Mouse (Mus musculus) CD8-positive naive resting alpha-beta T cell, adult 2 months (primary cell): ENCODE results near the gene Cdh18.
"Not testable (repeated sequence)": the region's sequence is repeated elsewhere in the genome, so short reads cannot be mapped to it uniquely, and the experiment has no call there.

Experiments
- DNase-seq, 2 experiments: peaks; one replicate each; pipeline ENCODE4 v3.0.0; 2022; ENCODE audit warnings: low read depth in 2 of 2, low spot score in 2 of 2

Cdh18 gene

DNA sequence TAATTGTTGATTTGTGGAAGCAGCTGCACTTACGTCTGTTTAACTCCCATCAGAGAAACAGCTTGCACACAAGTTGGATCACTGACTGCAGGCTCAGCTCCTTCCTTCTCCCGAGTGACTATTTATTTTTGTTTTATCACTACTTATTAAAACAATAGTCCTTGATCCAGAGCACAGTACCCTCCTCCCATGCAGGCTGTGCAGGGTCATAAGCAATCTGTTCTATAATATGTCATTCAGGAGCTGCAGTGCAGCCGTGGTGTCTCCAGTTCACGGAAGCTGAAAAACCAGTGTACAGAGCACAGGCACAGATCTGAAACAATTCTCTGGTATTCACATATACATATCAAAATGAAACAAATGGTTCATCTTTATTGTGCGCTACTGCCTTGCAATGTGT, 625.8 kb downstream of the Cdh18 start:
- DNase-seq: no peak

DNA sequence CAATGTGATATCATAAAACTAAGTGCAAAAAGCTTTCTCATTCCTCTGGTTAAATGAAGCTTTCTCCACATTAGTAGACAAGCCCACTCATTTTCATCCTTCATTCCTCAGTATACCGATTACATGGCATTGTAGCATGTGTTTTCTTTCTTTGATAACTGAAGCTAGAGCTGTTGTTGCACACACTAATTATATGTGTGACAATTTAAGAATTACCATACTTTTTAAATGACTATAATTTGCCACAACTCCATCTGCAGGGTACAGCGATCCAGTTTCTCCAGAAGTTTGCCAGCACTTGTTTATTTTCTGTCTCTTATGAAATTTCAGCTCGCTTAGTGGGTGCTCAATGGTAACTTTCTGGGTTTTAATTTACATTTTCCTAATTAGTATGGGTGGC, 663.2 kb downstream of the Cdh18 start:
- DNase-seq: no peak

DNA sequence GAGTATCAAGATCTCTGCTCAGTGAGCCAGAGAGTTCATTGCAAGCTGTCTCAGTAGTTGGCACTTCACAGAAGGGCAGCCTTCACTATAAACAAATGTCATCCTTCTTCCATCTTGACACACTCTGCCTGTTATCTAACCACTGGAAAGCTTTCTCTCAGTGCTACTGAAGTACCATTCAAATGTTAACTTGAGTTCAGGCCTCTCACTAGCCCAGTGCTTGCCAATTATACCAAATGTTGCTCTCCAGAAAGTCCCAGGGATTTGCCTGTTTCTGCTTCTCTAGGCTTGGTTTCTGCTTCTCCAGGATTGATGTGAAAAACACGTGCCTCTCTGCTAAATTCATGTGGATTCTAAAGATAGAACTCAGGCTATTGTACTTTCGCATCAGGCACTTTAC, 681.8 kb downstream of the Cdh18 start:
- DNase-seq: no peak

DNA sequence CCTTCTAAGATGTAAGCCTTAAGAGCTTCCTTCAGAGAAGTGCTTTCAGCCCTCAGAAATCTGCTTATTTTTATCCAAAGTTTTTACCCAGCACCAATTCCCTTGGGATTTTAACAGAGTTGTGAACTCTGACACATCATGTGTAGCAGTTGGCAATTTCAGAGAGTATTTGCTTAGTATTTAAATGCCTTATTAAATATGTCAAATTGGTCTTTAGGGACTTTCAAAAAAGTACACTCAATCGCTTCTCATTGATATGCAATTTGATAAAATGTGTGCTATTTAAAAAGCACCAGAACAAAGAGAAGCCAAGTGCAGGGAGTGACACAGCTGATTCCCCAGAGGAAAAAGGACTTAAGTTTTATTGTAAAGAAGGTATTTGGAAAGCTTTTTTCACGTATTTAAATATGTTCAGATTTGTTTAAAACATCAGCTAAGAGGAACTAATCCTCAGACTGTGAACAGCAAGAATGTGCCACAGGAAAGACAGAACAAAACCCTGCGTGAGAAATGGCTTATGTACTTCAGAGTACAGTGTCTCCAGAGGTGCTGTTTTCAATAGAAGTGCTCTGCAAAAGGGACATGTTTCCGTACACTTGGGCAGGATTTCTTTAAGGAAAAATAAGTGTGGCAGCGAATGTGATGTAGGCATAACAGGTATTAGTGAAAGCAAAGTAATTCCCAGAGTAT, 709.1 kb downstream of the Cdh18 start:
- DNase-seq: no peak

DNA sequence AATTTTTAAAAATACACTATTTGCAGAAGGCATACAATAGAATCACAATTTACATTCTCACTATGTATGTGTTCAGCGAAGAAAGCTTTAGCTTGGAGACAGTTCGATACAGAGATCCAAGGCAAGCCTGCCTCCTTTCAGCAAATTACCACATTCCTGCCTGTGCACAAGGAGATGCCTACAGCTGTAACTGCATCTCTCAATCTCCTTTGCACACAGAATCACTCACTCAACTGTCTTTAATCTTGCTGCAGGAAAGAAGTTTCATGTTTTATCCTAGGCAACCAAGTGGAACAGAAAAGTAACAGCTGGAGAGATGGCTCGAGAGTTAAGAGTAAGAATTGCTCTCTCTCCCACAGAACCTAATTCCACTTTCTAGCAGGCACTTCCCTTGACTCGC, 729.6 kb downstream of the Cdh18 start:
- no peak for DNase-seq

DNA sequence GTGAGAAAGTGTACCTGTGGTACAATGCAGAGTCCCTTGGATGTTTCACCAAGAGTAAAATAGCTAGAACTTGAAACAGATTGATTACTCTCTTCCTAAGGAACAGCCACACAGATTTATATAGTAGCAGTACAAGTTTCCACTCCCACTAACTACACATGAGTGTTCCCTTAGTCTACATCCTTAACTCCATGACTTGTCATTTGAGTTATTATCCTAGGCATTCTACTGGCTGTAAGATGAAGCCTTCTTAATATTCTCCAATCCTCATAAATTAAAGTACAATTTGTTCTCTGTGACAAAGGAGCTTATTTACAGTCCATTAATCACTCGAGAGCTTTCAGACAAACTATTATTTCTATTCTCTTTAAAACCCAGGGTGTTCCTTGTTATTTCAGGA, 756.2 kb downstream of the Cdh18 start:
- no peak for DNase-seq

DNA sequence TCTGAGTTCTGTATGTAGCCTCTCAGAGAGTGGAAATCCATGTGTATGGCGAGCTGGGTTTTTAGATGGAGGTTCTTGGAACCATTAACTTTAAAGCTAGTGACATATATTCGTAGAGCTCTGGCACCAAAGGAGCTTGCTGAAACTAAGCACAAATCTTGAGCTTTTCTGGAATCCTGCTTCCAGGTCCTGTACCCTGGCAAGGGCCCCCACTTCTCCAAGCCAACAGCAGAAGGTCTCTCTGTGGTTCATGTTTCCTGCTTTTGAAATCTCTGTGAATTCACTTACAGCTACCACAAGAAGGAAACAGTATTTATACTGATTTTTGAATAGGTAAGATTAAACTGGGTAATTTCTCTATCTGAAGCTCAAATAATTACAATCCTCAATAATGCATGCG, 767.9 kb downstream of the Cdh18 start:
- DNase-seq: no peak

DNA sequence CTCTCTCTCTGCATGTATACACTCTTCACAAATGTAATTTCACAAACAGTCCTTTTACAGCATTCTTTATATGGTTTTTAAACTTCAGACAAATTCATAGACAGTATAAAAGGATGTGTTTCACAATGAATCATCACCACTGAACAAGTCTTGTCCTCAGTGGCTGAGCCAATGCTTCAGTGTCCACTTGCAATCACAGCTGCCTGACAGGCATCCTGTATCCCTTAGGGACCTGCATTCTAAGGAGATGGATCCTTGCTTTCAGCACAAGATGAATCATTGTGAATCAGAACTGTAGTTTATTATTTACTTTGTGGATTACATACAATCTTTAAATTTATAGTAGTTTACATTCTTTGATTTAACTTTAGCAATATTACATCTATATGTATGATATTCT, 768.6 kb downstream of the Cdh18 start:
- DNase-seq: no peak

DNA sequence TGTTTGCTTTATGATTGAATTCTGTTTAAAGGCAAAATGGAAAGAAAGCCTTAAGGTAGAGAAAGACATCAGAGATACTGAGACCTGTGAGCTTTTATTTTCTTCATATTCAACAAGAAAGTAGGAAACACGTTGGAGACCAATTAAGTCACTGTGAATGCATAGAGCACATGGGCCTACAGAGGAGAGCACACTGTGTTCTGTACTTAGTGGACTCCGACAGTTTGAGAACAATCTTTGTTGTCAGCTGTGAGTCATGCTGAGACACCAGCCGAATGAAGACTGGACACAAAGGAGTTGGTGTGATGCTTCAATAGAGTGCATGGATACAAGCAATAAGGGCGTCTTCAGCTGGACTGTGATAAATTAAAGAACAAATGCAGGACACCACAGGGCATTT, 791.5 kb downstream of the Cdh18 start:
- DNase-seq: not testable (repeated sequence)

DNA sequence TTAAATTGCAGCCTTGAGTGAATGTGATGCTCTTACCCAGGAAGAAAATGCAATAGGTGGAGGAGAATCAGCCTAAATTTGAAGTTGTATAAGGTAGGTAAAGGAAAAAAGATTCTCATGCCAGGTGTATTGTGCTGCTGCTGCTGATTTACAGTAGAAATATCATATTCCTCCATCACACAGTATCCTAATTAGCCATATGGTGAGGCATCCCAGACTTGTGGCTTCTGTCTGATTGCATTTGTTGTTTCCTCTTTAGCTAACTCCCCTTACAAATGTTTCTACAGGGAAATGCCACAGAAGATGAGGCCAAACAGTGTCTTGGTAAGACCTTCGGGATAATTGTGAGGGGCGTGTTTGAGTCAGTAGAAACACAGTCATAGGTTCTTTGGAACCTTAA, 802.3 kb downstream of the Cdh18 start:
- DNase-seq: no peak

DNA sequence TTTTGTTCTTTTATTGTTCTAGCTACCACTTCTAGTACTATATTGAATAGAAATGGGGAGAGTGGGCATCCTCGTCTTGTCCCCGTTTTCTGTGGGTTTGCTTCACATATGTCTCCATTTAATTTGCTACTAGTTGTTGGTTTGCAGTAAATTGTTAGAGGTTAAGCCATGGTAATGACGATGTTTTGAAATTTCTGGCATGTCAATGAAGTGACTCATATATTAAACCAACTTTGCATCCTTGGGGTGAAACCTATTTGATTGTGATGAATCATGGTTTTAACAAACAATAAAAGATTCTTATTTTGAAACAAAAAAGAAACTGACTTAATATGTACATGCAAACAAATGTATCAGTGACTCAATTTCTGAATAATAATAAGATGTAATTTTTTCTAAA, 817.5 kb downstream of the Cdh18 start:
- DNase-seq: no peak

DNA sequence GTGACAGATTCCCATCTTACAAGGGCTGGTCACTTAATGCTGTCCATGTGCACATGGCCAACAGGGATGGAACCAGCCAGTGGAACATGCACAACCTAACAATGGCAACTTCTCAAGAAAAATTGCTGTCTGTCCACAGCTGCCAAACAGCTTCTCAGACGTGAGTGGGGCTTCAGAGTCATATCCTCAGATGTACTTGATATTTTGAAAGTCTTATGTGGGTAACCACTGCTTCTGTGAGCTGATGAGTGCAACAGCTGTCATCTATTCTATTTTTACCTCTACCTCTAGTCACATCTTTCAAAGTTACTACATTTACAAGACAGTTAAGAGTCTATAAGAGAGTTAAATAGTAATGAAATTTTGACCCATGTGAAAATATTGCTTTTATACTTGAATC, 818.9 kb downstream of the Cdh18 start:
- no peak for DNase-seq

DNA sequence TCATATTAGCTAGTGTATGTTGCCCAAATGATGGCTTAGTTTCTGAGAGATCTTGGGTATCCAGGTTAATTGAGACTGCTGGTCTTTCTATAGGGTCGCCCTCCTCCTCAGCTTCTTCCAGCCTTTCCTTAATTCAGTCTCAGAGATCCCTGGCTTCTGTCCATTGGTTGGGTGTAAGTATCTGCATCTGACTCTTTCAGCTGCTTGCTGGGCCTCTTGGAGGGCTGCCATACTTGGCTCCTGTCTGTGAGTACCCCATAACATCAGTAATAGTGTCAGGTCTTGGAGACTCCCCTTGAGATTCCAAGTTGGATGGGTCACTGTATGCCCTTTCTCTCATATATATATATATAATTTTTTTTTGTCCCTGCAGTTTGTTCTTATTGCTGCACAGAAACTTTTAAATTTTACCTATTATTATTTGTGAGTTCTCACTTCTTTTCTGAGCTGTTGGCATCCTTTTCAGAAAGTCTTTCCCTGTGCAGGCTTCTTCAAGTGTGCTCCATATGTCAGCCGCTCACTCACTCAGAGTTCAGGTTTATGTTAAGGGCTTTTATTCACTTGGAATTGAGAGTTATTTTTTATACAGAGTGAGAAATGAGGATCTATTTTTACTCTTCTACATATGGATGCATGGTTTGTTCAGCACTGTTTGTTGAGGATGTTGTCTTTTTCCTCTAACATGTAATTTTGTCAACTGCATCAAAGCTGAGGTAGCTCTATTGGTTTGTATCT, 829.4 kb downstream of the Cdh18 start:
- no peak for DNase-seq

DNA sequence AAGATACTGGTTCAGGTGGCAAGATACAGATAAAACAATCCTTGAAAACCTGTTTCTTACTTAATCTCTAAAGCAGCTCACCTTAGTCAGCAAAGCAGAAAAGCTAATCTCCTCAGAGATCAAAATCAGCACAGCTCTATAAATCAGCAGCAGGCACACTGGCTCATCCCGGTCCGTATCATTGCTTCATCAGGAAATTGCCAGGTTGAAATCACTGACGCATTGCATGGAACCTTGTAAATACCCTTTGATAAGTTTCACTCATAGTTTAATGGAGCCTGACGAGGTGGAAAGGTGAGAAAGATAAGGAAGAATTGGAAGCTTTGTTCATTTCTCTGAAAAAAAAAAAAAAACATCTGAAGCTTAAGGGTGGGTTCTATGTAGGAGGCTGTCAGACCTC, 837.0 kb downstream of the Cdh18 start:
- DNase-seq: no peak

DNA sequence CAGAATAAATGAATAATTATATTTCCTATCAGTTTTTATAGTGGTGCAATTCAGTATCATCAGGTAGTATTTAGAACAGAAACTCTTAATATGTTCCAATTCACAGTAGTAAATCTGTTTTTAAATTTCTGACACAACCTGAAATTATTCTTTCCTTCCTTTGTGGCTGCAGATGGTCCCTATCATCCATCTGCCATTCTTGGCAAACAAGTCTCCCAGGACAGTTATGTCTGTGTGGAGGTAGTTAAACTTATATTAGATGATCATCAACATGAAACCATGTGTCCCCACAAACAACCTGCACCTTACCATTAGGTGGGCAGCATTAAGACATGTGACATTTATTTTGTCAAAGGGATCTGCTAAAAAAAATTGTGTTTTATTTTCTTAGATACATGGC, 847.8 kb downstream of the Cdh18 start:
- DNase-seq: no peak

DNA sequence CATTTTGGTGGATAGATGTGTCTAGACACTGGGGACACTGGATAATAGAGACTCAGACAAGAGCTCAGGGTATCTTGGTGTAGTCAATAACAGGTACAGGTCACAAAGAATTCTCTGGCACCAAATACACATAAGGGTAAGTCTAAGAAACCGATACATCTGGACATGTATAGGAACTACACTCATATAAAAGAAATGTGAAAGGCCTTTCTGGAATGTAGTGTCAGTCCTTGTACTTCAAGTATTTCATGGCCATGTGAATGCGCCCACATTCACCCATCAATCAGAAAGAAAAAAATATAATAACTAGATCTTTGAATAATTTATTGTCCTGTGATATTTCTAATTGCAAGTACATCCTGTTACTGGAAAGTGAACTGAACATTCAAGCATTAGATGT, 855.0 kb downstream of the Cdh18 start:
- no peak for DNase-seq

DNA sequence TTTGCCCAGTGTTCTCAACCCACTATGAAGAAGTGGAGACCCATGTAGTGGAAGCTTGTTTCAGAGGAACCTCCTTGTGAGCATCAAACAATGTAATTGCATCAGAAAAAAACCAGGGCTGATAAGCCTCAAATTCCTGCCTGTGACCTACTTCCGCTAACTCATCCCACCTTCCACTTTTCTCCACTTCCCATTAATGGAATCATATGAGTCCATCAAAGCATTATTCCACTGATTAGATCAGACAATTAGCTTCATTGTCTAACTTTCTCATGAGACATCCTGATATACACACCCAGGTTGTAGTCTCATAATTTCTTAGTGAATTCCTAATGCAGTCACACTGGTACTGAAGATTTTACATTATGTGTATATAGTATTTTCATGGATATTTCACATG, 859.4 kb downstream of the Cdh18 start:
- no peak for DNase-seq

DNA sequence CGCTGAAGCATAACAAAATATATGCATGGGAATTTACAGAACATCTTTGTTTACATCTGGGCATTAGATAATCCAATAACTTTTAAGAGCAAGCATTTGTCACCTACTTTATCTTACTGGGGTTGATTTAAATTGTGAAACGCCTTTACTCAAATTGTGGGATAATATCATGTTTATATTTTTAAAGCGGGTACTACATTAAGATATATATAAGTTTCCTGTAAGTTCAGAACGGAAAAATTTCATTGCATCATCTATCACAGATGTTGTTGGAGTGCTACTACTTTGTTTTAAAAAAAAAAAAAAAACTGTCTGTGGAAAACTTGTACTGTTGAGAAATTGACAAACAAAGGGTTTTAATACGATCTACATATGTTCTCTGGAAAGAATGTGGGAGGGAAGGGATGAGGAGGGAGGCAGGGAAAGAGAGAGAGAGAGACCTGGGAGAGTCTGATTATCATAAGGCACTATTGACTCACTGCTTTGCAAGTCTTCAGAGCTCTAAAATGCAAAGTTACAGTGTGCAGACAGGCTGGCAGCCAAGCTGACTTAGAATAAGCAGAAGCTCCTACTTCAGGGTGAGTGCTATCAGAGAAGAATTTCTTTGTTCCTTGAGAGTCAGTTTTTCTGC, 867.7 kb downstream of the Cdh18 start:
- no peak for DNase-seq

DNA sequence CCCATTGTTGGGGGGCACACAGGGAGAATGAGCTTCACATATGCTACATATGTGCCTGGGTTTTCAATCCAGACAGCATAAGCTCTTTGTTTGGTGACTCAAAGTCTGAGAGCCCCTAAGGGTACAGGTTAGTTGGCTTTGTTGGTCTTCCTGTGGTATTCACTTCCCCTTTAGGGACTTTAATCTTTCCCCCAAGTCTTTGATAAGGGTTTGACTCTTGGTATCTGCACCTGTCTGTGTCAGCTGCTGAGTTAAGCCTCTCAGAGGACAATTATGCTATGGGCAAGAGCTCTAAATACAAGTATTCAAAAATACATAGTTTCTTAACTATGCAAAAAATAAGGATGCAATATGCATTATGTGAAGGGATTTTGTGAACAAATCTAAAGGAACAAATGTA, 869.3 kb downstream of the Cdh18 start:
- no peak for DNase-seq

DNA sequence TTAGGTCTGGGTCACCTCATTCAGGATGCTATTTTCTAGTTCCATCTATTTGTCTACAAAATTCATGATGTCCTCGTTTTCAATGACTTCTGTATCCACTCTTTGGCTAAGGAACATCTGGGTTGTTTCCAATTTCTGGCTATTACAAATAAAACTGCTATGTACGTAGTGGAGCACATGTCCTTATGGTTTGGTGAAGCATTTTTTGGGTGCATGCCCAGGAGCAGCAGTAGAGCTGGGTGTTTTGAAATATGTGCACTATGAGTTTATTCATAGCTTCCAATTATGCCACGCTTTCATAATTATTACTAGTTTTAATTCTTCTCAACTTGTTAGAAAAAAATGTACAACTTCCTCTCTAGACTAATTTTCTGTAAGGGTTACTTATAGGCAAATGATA, 871.2 kb downstream of the Cdh18 start:
- DNase-seq: no peak

DNA sequence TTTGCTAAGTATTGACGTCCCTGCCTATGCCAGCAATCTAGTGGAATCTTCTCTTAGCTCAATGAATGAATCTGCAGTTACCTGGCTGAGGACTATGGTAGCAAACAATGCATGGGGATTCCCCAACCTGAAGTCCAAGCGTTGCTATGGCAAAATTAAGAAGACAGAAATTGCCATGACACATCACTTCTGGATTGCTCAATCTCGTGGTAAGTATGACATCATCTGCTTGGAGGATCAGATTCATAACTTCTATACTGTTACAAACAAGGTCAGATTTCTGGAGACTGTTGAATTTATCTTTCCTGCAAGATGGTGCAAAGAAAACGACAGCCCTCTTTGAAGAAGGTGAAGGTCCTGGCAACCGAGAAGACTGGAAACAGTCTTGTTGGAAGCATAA, 881.2 kb downstream of the Cdh18 start:
- no peak for DNase-seq

DNA sequence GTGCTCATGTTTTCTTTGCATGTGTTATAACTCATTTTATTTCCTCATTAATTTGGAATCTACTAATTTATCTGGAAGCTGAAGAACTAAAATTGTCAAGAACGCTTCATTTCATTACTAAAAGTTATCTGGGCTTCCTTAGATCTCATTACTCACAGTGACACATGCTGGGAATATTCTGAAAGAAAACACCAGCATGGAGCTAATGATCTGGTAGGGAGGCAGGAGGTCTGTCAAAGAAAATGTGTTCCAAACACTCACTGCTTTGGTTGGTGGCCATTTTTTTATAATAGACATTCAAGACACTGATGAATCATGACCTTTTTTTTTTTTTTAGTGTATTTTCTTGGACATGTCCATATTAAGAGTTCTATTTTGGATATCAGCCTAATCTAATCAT, 899.7 kb downstream of the Cdh18 start:
- no peak for DNase-seq
